Mouse (Mus musculus): ENCODE measurements around the gene Rd3l. TPM values are rescaled to one million over a fixed set of nuclear protein-coding genes. Genes with fewer than 3 reads are reported as not detected.
"Not testable (repeated sequence)": the region's sequence is repeated elsewhere in the genome, so short reads cannot be mapped to it uniquely, and the experiment has no call there.

Rd3l gene
- polyA plus RNA-seq, 1 experiment from 2014 or later: not detected

DNA sequence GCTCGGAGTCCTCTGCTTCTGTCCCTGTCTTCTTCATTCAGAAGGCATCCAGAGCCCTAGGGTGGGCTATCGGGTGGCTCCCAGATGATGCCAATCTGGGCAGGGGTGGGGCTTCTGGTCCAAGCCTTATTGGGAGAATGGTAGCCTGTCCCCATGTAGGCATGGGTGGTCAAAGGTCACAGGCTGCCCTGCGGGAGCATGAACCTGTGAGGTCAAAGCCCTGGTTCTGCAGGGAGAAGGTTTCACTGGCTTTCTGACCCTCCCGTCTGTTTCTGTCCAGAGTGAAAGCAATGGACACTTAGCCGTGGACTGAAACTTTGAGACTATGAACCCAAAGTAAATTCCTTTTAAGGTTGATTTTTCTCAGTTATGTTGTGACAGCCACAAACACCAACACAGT lies 24.9 kb downstream of the Rd3l start:
- DNase-seq (ENCODE audit: low spot score): no peak
- Histone ChIP-seq H3K27ac (replicated peaks) (no peak overlapping the region), H3K36me3 (replicated peaks) (peaks cover 27% of the 10 kb centered on the region), H3K27me3 (replicated peaks; ENCODE audit: low read depth, poor library complexity, severe bottlenecking) (no peaks in the 10 kb centered on the region), H3K4me1 (peaks cover 11% of the 10 kb centered on the region), H3K9me3 (peaks cover 5% of the 10 kb centered on the region; the same call in 1 of the 2 replicates), H3K4me3 (no peak overlapping the region)
- WGBS: 64% methylated on average over 5 of the region's 5 CpGs

DNA sequence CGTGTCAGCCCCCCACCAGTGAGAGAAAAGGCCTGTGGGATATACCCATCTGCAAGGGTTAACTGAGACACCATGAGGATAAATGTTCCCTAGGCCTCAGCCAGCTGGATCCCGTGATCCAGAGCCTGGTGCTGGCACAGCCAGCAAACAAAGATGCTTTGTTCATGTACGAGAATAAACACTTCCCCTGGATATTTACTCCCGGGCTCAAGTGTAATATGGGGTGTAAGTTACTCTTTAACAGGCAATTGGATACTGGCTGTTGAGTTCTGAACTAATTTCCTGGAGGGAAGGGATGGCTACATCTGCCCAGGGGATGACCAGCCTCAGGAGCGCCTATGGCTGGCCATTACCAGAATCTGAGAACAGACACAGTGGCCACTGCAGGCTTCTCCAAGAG lies 29.4 kb downstream of the Rd3l start:
- Histone ChIP-seq H3K27me3 (replicated peaks; ENCODE audit: low read depth, poor library complexity, severe bottlenecking) (no peaks in the 10 kb centered on the region), H3K36me3 (replicated peaks) (no peaks in the 10 kb centered on the region), H3K27ac (replicated peaks) (no peak overlapping the region; the same call in 1 of the 2 replicates), H3K9me3 (no peaks in the 10 kb centered on the region), H3K4me3 (no peak overlapping the region), H3K4me1 (peaks cover 11% of the 10 kb centered on the region)
- DNase-seq (ENCODE audit: low spot score): peak; percentile 29
- WGBS: 36% methylated on average over 5 of the region's 5 CpGs

- Histone ChIP-seq H3K27ac (replicated peaks) (no peak overlapping the region), H3K4me3 (no peak overlapping the region), H3K9me3 (no peaks in the 10 kb centered on the region), H3K27me3 (replicated peaks; ENCODE audit: low read depth, poor library complexity, severe bottlenecking) (no peaks in the 10 kb centered on the region), H3K4me1 (peaks cover 12% of the 10 kb centered on the region), H3K36me3 (replicated peaks) (no peaks in the 10 kb centered on the region)
- 86% methylated on average over 5 of the region's 5 CpGs for WGBS
- no peak for DNase-seq (ENCODE audit: low spot score)
Observed at GRCm38 (mm10) chr12:111950486-111950885, 30.6 kb downstream of the Rd3l start.

DNA sequence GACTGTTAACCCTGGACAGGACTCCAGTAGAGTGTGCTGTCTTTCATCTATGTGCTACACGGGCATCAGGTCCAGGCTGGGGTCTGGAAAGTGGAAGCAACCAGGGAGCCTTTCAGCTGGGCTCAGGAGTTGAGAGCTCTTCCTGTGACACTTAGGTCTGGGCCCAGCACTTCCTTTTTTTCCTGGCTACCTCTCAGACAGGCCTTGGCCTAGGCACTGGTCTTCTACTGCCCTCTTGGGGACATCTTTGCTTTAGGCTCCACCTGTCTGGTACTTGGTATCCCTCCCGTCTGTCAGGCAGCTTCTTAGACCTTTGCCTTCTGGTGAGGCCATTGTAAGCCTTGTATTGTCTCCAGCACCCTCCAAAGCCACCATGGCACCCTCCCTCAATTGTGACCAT lies 34.4 kb downstream of the Rd3l start:
- H3K36me3 ChIP-seq (replicated peaks): no peaks in the 10 kb centered on the region

DNA sequence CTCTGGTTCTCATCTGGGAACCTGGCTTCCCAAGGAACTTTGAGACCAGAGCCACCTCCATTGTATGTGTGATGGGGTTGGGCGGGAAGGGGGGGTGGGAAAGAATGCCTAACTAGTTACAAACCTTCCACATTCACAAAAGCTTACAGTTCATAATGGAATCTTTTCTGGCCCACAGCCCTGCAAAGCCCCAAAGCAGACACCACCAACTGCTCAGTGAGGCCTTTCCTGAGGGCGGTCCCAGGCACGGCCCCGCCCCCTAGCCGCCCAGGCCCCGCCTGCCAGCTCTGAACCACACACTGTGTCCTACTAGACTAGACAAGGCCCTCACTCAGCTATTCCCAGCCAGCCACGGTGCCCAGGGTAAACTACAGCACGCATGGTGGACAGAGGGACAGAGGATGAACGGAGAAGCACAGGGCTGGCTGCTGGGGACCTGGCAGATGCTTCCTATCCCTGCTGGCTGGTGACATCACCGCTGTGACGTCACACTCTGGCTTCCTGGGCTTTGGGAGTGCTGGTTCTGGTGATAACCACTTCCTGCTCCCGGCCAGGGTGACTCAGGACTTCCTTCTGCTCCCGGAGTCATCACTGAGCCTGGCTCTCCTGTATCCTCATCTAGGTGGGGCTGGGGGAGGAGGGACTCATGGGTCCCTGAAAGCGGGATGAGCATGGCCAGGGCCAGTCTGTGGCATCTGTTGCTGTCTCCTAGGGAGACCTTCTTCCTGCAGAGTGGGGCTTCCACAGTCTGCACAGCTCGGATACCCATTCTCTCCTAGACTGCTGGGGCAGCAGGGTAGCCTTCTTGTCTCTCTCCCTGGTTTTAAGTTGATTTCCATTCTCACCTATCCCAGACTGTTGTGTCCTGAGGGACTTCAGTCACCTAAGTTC lies 35.1 kb downstream of the Rd3l start:
- 71% methylated on average over 14 of the region's 15 CpGs for WGBS
- not testable (repeated sequence) for H3K27me3 ChIP-seq (replicated peaks; ENCODE audit: low read depth, poor library complexity, severe bottlenecking); H3K36me3 ChIP-seq (replicated peaks); H3K9me3 ChIP-seq; H3K4me3 ChIP-seq; DNase-seq (ENCODE audit: low spot score)
- Histone ChIP-seq H3K27ac (replicated peaks) (peak overlapping the region; percentile 74), H3K4me1 (peaks cover 26% of the 10 kb centered on the region)

More for the DNA sequence above, 34.4 kb downstream of the Rd3l start:
- Histone ChIP-seq H3K4me1 (peaks cover 31% of the 10 kb centered on the region), H3K4me3 (no peak overlapping the region), H3K27ac (replicated peaks) (0 out of 2 replicates have a peak overlapping the region, but pooled peaks have one; percentile 24), H3K27me3 (replicated peaks; ENCODE audit: low read depth, poor library complexity, severe bottlenecking) (no peaks in the 10 kb centered on the region), H3K9me3 (no peaks in the 10 kb centered on the region)
- 51% methylated on average over 2 of the region's 2 CpGs for WGBS
- DNase-seq (ENCODE audit: low spot score): peak; percentile 25

GRCm38 (mm10) chr12:111945115-111945514 lies 36.0 kb downstream of the Rd3l start:
- H3K27me3 ChIP-seq (replicated peaks; ENCODE audit: low read depth, poor library complexity, severe bottlenecking): no peaks in the 10 kb centered on the region
- peak overlapping the region; percentile 74 for H3K27ac ChIP-seq (replicated peaks)
- DNase-seq (ENCODE audit: low spot score): peak; percentile 32

GRCm38 (mm10) chr12:111944065-111944987 lies 36.8 kb downstream of the Rd3l start:
- H3K27me3 ChIP-seq (replicated peaks; ENCODE audit: low read depth, poor library complexity, severe bottlenecking); H3K36me3 ChIP-seq (replicated peaks); DNase-seq (ENCODE audit: low spot score); H3K9me3 ChIP-seq: not testable (repeated sequence)
- WGBS: 61% methylated on average over 18 of the region's 20 CpGs
- Histone ChIP-seq H3K4me3 (peak overlapping the region; percentile 28), H3K4me1 (peaks cover 35% of the 10 kb centered on the region), H3K27ac (replicated peaks) (peak overlapping the region; percentile 74)

More at GRCm38 (mm10) chr12:111945115-111945514, 36.0 kb downstream of the Rd3l start:
- H3K9me3 ChIP-seq: no peaks in the 10 kb centered on the region
- no peaks in the 10 kb centered on the region for H3K36me3 ChIP-seq (replicated peaks)
- H3K4me1 ChIP-seq: peaks cover 33% of the 10 kb centered on the region
- no peak overlapping the region for H3K4me3 ChIP-seq
- WGBS: 53% methylated on average over 8 of the region's 8 CpGs

DNA sequence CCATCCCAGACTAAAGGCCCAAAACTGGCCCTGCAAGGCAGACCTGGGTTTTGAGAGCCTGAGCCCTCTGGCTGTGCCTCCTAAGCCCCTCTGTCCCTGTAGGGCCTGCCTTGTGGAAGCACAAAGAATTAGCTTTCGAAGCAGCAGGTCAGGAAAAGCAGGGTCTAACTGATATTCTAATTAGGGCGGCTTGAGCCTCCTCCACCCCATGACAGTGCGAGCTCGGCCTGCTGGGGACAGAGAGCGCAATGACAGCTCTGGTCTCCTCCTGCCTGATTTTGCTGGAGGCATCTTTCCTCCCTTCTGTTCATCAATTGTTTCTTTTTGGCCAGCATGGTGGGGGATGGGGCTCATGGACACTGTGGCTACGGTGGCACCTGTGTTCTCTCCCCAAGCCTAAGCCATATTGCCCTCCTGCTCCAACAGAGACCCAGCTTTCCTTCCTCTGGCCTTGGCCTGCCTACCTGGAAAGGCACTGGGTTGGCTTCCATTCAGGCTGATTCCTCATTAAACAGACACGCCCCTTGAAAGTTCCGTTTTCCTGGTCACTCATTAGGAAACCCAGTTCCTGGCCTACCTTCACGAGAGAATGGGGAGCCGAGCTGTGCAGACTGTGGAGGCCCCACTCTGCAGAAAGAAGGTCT lies 37.6 kb downstream of the Rd3l start:
- peaks cover 43% of the 10 kb centered on the region for H3K4me1 ChIP-seq
- H3K27ac ChIP-seq (replicated peaks): peak overlapping the region; percentile 63
- 61% methylated on average over 10 of the region's 10 CpGs for WGBS
- H3K4me3 ChIP-seq: peak overlapping the region; percentile 28
- H3K36me3 ChIP-seq (replicated peaks): no peaks in the 10 kb centered on the region
- DNase-seq (ENCODE audit: low spot score): no peak
- H3K9me3 ChIP-seq: no peaks in the 10 kb centered on the region
- H3K27me3 ChIP-seq (replicated peaks; ENCODE audit: low read depth, poor library complexity, severe bottlenecking): no peaks in the 10 kb centered on the region

DNA sequence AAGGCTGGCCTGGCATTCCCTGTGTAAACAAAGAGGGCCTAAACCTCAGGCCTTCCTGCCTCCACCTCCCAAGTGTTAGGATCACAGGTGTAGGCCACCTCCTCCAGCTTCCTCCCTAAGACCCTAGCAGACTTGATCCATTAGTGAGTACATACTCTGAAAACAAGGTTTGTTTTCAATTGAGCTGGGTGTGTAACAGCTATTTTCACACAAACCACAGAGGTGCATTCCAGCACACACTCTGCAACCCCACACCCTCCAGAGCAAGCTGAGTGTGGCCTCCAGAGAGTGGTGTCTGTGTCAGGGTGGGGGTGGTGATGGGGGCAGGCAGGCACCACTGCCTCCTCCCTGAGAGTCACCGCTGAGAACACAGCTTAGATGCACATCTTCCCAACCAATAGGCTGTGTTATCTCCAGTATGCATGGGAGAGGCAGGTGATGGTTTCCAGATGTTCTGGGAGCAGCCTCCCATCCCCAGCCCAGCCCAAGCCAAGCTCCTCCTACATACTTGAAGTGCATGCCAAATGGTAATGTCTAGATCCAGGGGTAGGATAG lies 42.4 kb downstream of the Rd3l start:
- peak overlapping the region; percentile 82 for H3K27ac ChIP-seq (replicated peaks)
- H3K27me3 ChIP-seq (replicated peaks; ENCODE audit: low read depth, poor library complexity, severe bottlenecking): no peaks in the 10 kb centered on the region
- 30% methylated on average over 1 of the region's 1 CpGs for WGBS
- H3K4me3 ChIP-seq: no peak overlapping the region
- no peaks in the 10 kb centered on the region for H3K36me3 ChIP-seq (replicated peaks)
- H3K4me1 ChIP-seq: peaks cover 60% of the 10 kb centered on the region
- H3K9me3 ChIP-seq: no peaks in the 10 kb centered on the region
- DNase-seq (ENCODE audit: low spot score): peak; percentile 74

- Histone ChIP-seq H3K9me3 (no peaks in the 10 kb centered on the region), H3K27ac (replicated peaks) (peak overlapping the region; percentile 82), H3K4me3 (no peak overlapping the region), H3K4me1 (peaks cover 68% of the 10 kb centered on the region), H3K27me3 (replicated peaks; ENCODE audit: low read depth, poor library complexity, severe bottlenecking) (no peaks in the 10 kb centered on the region), H3K36me3 (replicated peaks) (no peaks in the 10 kb centered on the region)
- DNase-seq (ENCODE audit: low spot score): no peak
- 41% methylated on average over 24 of the region's 24 CpGs for WGBS
Observed at GRCm38 (mm10) chr12:111936706-111937550, 44.2 kb downstream of the Rd3l start.

DNA sequence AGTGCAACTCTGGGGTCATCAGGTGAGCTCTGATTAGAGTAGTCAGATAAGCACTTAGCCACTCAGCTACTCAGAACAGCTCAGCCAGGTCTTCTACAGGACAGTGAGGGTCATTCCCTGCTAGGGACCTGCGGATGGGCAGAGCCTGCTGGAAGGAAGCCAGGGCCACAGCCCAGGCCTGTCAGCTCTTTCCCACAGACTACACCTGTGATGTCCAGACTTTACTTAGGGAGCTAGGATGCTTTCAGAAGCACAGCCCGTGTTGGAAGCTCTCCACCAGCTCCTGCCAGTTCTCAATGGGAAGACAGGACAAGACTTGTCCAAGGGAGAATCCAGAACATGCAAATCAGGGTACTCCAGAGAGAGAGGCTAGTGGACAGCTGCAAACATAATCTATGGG lies 47.1 kb downstream of the Rd3l start:
- H3K36me3 ChIP-seq (replicated peaks): no peaks in the 10 kb centered on the region
- no peak overlapping the region for H3K27ac ChIP-seq (replicated peaks)
- H3K4me1 ChIP-seq: peaks cover 66% of the 10 kb centered on the region
- H3K9me3 ChIP-seq: no peaks in the 10 kb centered on the region
- WGBS: 74% methylated on average over 2 of the region's 2 CpGs
- DNase-seq (ENCODE audit: low spot score): no peak
- H3K4me3 ChIP-seq: no peak overlapping the region
- H3K27me3 ChIP-seq (replicated peaks; ENCODE audit: low read depth, poor library complexity, severe bottlenecking): no peaks in the 10 kb centered on the region

Measured in embryonic facial prominence, embryonic 10.5 days (tissue).